Mouse (Mus musculus) left cerebral cortex, adult 2 months (tissue): Measurements from ENCODE around the gene Sh3gl1. TPM values are rescaled to one million over a fixed set of nuclear protein-coding genes. Genes with fewer than 3 reads are reported as not detected.

ENCODE experiments used
- DNase-seq, 2 experiments: peaks; one replicate each; pipeline ENCODE4 v3.0.0; 2021 to 2022; ENCODE audit warnings: low spot score in 2 of 2, mixed read lengths in 1 of 2; ENCODE audit errors: extremely low spot score in 1 of 2
- H3K27ac ChIP-seq: fragments of 200-600 bp; 2 replicates; pipeline ENCODE4 v1.8.1; 2022
- H3K4me3 ChIP-seq: fragments of 200-600 bp; 2 replicates; pipeline ENCODE4 v1.8.1; 2022
- CTCF ChIP-seq: fragments of 200-600 bp; IDR thresholded peaks from 2 replicates; pipeline ENCODE4 v1.8.1; 2022; ENCODE audit warnings: antibody characterized with exemption, mild to moderate bottlenecking, moderate library complexity
- intact Hi-C: fragments of 180-260 bp; cut with DNase I; formaldehyde crosslinking; loops from one replicate; pipeline ENCODE4 v1.15.1; 2025
- total RNA-seq, 2 experiments: library from RNA; stranded (reverse); gene quantifications; 2 replicates each; pipeline ENCODE4 v1.2.3; 2021

Sh3gl1 gene
- total RNA-seq, 2 experiments from 2014 or later = 38.9 to 43.2 TPM

- intact Hi-C loops = no loop called here
- H3K27ac ChIP-seq = no peak overlapping the region
- DNase-seq = no peak
- H3K4me3 ChIP-seq = no peak overlapping the region
- no peak for TF ChIP-seq CTCF
These were observed 19.3 kb downstream of the Sh3gl1 start for GRCm38 (mm10) chr17:56016793-56017785.

- TF ChIP-seq CTCF = no peak
- DNase-seq = no peak
- intact Hi-C loops = no loop called here
- H3K27ac ChIP-seq = no peak overlapping the region
- no peak overlapping the region for H3K4me3 ChIP-seq
These were observed 20.1 kb downstream of the Sh3gl1 start for GRCm38 (mm10) chr17:56016382-56016781.

- H3K27ac ChIP-seq = no peak overlapping the region
- no peak for TF ChIP-seq CTCF
- intact Hi-C loops = no loop called here
These were observed 21.1 kb downstream of the Sh3gl1 start for GRCm38 (mm10) chr17:56015293-56015692.

GRCm38 (mm10) chr17:56011441-56011840 lies 25.0 kb downstream of the Sh3gl1 start:
- DNase-seq = no peak
- TF ChIP-seq CTCF = no peak
- Histone ChIP-seq H3K4me3 (no peak overlapping the region), H3K27ac (no peak overlapping the region)
- intact Hi-C loops = loop anchor here (2.0 kb wide), 1 partner anchor 35 kb away; no protein-coding TSS in a partner anchor

More at GRCm38 (mm10) chr17:56015293-56015692, 21.1 kb downstream of the Sh3gl1 start:
- DNase-seq = no peak
- no peak overlapping the region for H3K4me3 ChIP-seq

- Histone ChIP-seq H3K4me3 (peak overlapping the region; percentile 96), H3K27ac (no peak overlapping the region)
- intact Hi-C loops = loop anchor here (2.0 kb wide), 1 partner anchor 34 kb away; no protein-coding TSS in a partner anchor
- peak; percentile 74 to 83 for DNase-seq
- TF ChIP-seq CTCF = no peak; the same call in none of the 2 replicates
These were observed 25.8 kb downstream of the Sh3gl1 start for GRCm38 (mm10) chr17:56010681-56011080.

GRCm38 (mm10) chr17:56010255-56010654 lies 26.2 kb downstream of the Sh3gl1 start:
- intact Hi-C loops = loop anchor here (2.0 kb wide), 1 partner anchor 33 kb away; no protein-coding TSS in a partner anchor
- TF ChIP-seq CTCF = no peak
- no peak overlapping the region; the same call in 1 of the 2 replicates for H3K27ac ChIP-seq
- peak overlapping the region; percentile 96 for H3K4me3 ChIP-seq
- no peak for DNase-seq

GRCm38 (mm10) chr17:56009962-56010240 lies 26.5 kb downstream of the Sh3gl1 start:
- Histone ChIP-seq H3K27ac (peak overlapping the region; percentile 95), H3K4me3 (peak overlapping the region; percentile 96)
- intact Hi-C loops = loop anchor here (1.0 to 2.0 kb wide), 2 partner anchors 33 to 51 kb away; partner anchors contain the start of gene Yju2
- TF ChIP-seq CTCF = no peak
- no peak for DNase-seq

- intact Hi-C loops = loop anchor here (1.0 kb wide), 1 partner anchor 50 kb away; the partner anchor contains the start of gene Yju2
- Histone ChIP-seq H3K27ac (peak overlapping the region; percentile 95), H3K4me3 (peak overlapping the region; percentile 96)
- DNase-seq = peak; percentile 88 to 91
- TF ChIP-seq CTCF = peak; percentile 54
These were observed 27.1 kb downstream of the Sh3gl1 start for GRCm38 (mm10) chr17:56009088-56009961.

- TF ChIP-seq CTCF = no peak
- intact Hi-C loops = loop anchor here (1.0 kb wide), 1 partner anchor 49 kb away; the partner anchor contains the start of gene Yju2
- H3K4me3 ChIP-seq = peak overlapping the region; percentile 96
- DNase-seq = peak; percentile 88 to 92
- peak overlapping the region; percentile 95 for H3K27ac ChIP-seq
These were observed 27.9 kb downstream of the Sh3gl1 start for GRCm38 (mm10) chr17:56008356-56009087.

- no peak; the same call in 1 of the 2 replicates for TF ChIP-seq CTCF
- peak overlapping the region; percentile 95 for H3K27ac ChIP-seq
- DNase-seq = no peak
- intact Hi-C loops = no loop called here
- H3K4me3 ChIP-seq = peak overlapping the region; percentile 96
These were observed 28.7 kb downstream of the Sh3gl1 start for GRCm38 (mm10) chr17:56007444-56008355.
